Mouse (Mus musculus) layer of hippocampus, adult 8-10 months (tissue): Measurements from ENCODE around the gene Terb1. TPM values are rescaled to one million over a fixed set of nuclear protein-coding genes. Genes with fewer than 3 reads are reported as not detected.
A peak's percentile ranks its signal among the peaks of the same experiment; 100 is the strongest.

Experiments used
- DNase-seq, 2 experiments: peaks; one replicate each; pipeline ENCODE4 v3.0.0; 2022; ENCODE audit warnings: low spot score in 2 of 2
- total RNA-seq, 4 experiments: library from RNA; stranded (reverse); gene quantifications; 2 replicates each; pipeline ENCODE4 v1.2.4; 2022

Gene Terb1
- total RNA-seq, result under 1 TPM; 0.65 to 0.80 (median 0.74) TPM

DNA sequence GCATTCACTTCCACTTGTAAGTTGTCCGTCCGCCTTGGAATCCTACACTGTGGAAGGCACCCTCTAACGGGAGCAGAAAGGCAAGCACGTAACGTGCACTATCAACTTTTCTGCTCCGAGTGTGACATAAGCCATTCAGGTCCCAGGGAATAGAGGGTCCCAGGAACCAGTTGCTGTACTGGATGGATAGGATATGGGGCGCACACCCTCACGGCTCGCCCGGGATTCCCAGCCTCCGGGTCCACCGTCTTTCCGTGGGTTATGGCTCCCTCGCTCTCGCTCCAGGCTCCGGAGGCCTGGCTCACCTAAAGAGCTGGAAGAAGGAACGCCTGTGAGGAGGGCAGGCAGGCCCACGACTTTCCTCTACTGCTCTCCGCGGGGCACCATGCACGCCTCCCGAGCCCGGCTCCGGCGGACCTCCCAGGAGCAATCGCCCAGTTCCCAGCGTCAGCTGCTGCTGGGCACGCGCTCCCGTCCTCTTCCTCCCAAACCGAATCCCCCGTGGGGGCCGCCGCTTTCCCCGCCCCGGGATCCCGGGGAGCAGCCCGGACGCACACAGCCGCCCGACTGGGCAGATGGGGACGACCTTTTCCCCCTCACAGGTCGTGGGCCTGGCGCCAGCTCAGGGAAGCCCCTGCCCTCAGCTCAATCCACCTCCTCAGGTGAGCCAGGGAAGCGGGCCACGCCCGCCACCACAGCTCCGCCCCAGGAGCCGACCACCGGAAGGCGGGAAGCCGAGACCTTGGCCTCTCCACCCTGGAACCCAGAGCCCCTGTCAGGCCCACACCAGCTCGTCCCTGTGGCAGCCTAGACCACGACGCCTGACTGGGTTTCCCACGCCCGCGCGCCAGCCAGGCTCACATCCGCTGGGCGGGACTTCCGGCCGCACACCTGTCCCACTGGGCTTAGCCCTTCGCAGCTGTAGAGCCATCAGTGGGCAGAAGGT is at the start of gene Terb1:
Gene Terb1 (minus strand): TSS at position 850 of the 946 bp plus-strand sequence.
- DNase-seq, result peak in 1 of 2 experiments; percentile 17

DNA sequence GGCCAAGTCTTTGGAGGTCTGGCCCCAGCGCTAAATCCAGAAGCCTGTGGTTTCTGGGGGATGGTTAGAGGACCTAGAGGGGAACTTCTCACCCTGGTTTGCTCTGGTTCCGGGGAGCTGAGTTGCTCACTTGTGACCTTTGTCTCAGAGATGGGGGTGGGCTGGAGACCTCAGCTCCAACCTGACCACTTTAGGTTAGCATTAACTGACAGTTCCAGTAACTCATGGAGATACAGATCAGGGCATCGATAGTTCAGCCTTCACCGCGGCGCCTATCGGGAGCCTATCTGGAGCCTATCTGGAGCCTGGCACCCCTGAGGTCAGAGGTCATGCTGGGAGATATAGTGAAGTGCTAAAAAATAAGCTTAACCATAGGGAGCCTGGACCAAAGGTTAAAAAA is 47.5 kb upstream of the Terb1 start:
- no peak for DNase-seq

DNA sequence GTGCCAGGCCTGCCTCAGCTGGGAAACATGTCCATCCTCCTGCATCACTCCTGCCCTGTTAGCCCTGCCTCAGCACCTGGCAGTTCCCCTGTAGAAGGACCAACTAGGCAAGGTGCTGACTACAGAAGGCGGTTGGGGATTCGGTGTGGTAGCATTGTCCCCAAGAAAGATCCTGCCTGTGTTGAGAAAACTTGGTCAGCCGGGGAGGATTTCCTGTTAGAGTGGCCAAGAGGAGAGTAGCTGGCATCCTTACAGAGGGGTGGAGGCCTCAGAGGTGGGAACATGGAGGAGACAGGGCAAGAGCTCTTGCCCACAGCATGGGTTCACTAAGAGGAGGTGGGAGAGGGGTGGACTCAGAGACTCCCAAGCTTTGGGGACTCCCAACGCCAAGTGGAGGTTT is 45.5 kb upstream of the Terb1 start:
- DNase-seq, result no peak

DNA sequence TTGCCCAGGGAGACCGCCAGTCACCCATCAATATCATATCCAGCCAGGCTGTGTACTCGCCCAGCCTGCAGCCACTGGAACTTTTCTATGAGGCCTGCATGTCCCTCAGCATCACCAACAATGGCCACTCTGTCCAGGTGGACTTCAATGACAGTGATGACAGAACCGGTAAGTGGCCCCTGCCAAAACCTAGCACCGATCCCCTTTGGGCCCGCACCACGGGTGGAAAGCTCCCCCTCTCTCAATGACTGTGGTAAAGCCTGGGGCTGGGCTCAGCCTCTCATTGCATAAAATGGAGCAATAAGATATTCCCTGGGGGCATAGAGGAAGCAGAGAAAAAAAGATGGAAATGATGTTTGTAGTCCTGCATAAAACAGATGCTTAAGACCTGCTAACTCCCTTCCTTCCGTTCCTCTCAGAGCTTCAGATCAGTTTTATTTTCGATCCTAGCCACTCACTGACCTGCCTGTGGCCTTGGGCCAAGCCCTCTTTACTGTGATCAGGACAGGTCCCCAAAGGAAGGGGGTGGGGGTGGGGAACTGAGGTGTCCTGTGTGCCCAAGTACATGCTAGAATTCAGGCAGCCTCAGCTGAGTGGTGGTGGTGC is 33.8 kb upstream of the Terb1 start:
- DNase-seq, result no peak

DNA sequence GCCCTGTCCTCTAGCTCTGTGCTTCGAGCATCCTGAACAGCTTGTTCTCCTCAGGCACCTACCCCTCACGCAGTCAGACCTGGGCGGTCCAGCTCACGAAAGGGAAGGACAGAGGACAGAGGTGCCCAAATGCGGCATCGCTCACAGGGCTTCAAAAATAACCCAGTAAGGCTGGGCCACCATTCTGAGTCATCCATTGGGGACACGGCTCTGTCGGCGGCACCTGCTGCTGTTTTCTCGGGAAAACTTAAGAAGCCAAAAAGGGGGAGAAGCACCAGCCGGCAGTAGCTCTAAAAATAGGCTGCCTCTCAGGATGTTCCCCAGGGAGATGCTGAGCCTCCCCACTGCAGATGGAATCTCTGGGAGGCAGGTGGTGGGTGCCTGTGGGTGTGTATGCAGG is 32.5 kb upstream of the Terb1 start:
- DNase-seq, result peak; percentile 72 to 80

DNA sequence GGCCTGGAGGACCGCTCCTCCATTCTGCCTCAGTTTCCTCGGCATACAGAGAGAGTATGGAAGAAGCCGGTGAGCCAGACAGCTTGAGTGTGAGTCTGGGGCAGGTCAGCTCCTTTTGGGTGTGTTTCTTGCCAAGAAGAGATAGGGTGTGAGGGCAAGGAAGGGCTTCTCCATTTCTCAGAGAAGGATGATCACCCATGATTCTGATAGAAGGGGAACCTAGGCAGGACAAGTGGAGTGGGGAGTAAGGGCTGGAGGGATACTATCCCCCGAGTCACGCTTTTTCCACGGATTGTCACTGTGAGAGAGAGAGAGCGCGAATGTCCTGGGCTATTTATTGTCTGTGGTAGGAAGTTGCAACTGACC is 31.8 kb upstream of the Terb1 start:
- no peak for DNase-seq

DNA sequence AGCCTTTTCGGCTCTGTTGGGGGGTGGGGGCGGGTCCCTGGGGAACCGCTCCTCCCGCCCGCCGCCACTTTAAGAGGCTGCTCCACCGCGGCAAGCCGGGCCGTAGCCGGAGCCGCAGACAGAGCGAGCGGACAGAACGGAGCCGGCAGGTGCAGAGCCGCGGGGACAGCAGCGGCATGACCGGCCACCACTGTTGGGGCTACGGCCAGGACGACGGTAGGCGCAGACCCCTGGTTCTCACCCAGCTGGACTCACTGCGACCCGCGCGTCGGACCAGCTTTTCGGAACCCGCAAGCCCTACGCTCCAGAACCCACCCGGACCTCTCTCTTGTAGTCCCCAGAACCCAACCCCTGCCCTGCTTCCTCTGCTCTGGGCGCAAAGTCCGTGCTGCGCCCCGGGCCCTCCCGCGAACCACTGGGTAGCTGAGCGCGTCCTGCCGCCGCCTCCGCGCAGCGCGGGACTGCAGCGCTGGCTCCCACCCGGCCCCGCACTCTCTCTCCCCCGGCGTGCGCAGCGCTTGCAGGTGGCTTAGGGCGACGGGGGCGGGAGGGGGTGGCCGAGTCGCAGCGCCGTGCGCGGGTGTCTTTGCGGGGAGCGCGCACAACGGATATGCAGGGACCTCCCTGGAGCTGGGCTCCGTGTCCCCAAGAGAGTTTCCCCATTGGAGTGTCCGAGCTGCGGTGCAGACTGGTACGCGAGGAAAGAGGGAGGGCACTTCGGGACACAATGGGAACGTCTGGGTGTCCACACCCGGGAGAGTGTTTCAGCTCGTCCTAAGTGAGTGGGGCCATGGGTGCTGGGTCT is 31.2 kb upstream of the Terb1 start:
- peak in 1 of 2 experiments; percentile 32 for DNase-seq

DNA sequence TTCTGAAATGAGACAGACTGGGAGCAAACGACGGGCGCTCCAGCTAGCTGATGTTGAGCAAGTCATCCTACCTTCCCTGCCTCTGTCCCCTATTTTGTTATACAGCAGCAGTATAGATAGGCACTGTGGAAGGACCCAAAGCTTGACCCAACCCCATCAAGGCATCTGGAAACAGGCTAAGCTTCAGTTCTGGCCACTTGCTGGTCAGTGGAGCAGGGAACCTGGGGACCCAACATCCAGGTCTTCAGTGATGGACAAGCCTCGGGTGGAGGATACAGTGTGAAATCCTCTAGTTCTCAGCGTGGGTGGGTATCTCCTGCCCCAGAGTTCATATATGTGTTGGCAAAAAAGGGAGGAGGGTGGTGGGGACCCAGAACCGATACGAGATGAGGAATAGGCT is 30.5 kb upstream of the Terb1 start:
- DNase-seq, result no peak

DNA sequence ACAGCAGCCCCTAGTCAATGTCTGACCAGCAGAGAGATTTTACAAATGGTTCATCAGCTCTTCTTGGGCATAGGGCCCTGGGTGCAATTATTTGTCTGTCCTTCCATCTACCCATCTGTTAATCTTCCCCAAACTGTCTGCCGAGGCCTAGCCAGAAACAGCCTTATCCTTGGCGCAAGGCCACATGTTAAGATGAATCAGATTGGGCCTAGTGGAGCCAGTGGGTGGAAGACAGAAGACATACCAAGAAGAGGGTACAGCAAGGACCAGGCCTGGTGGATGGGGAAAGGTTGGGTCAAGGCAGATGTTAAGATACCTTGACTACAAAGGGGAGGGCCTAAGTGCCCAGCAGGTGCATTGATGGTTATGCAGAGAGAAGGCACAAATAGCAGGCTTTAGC is 29.9 kb upstream of the Terb1 start:
- peak in 1 of 2 experiments; percentile 66 for DNase-seq

DNA sequence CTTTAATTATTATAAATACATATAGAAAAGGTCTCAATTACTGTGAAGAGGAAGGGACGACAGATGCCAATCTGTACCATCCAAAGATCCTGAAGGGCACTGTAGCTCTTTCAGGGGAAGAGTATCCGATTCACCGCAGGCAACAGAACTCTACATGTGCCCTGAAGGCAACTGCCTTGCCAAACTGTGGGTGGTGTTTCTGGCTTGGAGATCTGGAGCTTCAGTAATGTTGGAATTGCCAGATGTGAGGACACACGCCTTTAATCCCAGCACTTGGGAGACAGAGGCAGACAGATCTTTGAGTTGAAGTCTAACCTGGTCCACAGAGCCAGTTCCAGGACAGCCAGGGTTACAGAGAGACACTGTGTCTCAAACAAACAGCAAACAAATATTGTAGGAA is 29.2 kb upstream of the Terb1 start:
- DNase-seq, result no peak

DNA sequence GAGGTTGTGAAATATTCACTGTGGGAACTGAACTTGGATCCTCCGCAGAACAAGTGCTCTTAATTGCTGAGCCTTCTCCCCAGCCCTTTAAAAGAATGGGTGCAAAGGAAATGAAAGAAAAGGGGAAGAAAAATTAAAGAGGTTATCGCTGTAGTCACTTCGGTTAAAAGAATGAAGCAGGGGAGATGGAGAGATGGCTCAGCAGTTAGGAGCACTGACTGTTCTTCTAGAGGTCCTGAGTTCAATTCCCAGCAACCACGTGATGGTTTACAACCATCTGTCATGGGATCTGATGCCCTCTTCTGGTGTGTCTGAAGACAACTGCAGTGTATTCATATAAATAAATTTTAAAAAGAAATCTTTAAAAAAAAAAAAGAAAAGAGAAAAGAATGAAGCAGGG is 26.3 kb upstream of the Terb1 start:
- DNase-seq, result no peak

DNA sequence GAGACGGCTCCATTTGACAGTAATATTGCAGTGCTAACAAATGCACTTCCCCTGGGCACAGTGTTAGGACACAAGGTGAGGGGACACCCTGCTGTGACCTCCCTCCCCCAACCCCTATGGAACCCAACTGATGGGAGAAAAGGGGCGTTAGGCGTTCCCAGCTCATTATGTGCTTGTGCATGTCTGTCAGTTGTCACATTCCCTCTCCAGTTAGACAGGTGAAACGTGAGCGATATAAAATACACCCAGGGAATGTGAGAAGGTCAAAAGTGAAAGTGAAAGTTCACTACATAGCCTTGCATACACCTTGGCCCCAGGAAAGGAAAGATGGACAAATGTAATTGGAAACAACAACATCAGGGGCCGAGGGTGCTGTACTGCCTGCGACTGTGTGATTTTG is 25.7 kb upstream of the Terb1 start:
- DNase-seq, result no peak

DNA sequence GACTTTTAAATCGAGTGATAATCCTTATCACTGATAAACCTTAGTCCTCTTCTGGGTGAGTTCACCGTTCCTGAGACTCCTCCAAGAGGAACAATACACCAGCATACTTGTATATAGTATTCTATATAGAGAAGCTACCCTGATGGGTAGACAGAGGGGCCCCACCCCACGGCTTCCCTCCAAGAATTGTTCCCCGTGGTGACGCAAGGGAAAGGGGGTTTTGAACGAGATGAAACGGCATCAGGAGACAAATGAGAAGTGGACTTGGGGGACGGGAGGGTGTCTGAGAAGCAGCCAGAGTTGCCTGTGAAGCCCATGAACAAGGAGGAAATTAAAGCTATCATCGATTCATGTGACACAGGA is 25.1 kb upstream of the Terb1 start:
- DNase-seq, result no peak

DNA sequence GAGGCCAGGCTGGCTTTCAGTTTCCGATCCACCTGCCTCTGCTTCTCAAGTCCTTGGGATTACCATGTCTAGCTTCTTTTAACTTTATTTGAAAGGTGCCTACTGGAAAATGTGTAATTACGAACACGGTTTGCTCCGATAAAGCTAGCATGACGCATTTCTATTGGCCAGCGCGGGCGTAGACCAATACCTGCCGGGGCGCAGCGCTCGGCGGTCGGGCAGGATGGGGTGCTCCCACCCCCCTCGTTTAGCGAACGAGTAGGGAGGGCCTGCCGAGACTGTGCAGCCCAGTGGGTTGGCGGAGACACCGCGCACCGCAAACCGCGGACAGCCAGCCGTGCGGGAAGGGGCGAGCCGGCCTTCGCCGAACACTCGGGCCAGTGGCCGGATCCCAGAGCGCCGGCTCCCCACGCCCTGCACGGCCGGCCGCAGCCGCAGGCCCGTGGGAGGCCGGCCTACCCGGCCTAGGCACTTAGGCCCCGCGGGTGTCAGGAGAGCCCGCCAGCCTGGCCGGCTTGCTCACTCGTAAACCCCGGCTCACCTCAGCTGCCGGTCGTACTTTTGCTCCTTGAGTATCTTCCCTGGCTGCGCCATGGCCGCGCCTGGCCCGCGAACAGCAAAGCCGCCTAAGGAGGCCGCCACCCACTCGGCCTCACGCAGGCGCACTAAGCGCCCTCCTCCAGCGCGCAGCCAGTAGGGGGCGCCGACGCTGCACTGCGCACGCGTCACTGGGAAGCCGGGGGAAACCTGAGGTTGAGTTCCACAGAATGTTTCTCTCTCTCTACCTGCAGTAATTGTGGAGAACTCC is 24.5 kb upstream of the Terb1 start, which contains the start of the genes Nae1 and Car7:
Gene Nae1 (minus strand): TSS at position 667 of the 808 bp plus-strand sequence.
Gene Car7 (plus strand): TSS at position 719 of the 808 bp plus-strand sequence.
- DNase-seq, result peak; percentile 79 to 93

DNA sequence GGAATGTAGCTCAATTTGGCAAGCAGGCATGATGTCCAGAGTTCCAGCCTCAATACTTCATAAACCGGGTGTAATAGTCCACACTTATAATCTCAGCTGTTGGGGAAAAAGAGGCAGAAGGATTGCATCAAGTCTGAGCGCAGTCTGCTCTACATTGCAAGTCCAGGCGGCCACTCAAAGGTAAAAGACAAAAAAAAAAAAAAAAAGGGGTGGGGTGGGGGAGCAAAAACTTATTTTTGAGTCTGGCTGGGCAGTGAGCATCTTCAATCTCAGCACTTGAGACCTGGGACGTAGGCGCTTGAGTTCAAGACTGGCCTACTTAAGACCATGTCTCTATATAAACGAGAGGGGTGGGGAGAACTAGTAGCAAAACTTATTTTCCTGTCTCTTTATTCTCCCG is 23.8 kb upstream of the Terb1 start:
- no peak for DNase-seq

DNA sequence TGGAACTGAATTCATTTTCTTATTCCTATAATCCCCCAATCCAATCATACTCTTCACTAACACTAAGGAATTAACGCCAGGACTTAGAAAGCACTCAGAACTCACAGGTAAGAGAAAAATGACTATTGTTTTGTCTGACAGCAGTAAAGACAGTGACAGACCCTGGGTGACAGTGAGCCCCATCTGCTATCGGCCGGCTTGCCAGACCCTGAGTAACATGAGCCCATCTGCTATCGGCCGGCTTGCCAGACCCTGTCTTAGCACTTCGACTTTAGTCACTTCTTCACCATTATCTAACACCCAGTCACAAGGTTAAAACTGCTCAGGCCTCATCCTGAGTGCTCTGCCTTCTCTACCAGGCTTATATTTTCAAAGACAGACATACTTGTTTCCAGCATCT is 20.0 kb upstream of the Terb1 start:
- DNase-seq, result no peak

DNA sequence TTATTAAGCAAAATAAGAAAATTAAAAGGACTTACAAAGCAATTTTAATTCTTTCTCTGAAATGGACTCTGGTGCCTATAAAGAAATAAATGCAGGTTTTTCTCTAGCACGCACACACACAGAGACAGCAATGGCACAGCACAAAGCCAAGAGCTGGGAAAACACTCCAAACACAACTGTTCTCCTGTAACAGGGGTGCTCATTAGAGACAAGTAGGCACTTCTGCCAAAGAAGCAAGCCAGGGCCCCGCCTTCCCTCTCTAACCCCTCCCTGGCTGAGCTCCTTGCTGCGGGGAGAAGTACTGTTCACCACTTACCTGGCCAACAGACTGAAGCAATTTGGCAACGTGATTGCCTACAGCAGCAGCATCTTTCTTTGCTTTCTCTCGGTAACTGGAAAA is 8.2 kb upstream of the Terb1 start:
- no peak for DNase-seq

DNA sequence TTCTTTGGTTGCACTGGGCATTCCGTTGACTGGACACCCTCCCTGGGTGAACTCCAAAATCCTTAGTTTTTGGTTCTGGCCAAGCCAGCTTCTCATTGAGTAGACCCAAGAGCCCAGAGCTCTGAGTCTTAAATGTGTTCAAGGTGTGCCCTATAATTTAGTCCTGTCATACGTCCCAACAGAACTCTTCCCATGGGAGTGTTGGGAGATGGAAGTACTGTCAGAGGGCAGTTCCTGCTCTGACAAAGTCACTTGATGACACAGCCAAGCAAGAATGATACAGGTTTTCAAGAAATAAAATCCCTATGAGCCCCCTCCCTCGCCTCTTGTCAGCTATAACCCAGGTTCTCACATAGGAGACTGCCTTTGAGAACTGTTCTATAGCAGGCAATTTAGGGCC is 424 bp upstream of the Terb1 start:
- DNase-seq, result no peak

DNA sequence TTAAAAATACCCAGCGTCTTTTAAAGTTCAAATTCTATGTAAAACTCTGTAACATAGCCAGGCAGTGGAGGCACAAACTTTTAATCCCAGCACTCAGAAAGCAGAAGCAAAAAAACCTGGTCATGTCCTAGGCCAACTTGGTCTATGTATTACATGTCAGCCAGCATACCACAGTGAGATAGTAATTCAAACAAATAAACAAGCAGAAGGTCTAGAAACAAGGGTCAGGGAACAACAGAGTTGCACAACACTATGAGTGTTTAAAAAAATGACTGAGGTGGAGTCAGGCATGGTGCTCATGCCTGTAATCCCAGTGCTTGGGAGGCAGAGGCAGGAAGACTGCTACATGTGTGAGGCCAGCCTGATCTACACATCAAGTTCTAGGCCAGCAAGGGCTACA is 30.6 kb downstream of the Terb1 start:
- no peak for DNase-seq

DNA sequence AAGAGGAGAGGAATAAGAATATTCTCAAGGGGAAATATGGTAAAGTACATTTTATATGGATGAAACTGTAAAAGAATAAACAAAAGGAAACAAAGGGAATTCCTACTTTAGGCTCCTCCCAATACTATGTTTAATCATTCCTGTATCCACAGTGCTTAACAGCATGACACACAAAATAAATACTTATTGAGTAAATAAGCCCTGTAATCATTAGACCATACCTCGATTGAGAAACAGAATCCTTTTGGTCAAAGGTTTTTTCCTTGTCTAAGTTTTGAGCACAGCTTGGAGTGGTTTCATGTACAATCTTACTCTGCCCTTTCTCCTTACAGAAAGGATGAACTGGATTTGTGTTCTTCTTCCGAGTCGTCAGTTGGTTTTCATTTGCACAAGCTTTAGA is 37.2 kb downstream of the Terb1 start:
- DNase-seq, result no peak

DNA sequence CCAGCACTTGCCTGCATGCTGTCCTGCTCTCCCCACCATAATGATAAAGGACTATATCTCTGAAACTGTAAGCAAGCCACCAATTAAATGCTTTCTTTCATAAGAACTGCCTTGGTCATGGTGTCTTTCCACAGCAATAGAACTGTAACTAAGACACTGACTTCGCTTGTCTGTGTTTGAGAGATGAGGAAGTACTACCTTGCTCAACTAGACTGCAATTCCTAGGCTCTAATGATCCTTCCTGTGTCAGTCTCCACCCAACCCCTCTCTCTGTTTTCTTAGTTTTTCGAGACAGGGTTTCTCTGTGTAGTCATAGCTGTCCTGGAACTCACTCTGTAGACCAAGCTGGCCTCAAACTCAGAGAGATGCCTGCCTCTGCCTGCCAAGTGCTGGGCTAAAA is 42.2 kb downstream of the Terb1 start:
- DNase-seq, result no peak
